ENCODE assay signal across 9 mouse cellular contexts in the genomic region with DNA sequence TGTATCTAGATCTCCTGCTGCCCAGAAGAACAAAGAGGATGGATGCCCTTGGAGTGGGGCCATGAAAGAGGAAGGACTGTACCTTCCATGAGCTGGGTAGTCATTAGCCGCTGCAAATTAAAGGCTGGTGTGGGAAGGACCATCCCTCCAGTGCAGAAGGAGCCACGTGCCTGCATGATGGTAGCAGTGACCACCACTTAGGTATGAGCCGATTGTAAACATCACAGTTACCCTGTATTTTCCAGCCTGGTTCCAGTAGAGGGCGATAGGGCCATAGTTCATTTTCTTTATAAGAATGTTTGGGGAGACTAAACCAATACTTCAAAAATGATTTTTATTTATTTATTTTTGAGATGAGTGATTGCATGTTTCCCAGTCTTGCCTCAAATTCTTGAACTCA. TPM values are rescaled to one million over a fixed set of nuclear protein-coding genes. Genes with fewer than 3 reads are reported as not detected.
DNase-seq lines count a peak whose midpoint lies in the region; ATAC-seq and TF ChIP-seq lines count a peak whose summit lies in the region.
"Had no signal": no experiment of that assay in that cellular context is flagged by ENCODE, and none has a peak within 500 bp of the region (broad histone marks: within the 10 kb centered on the region; RNA-seq: fewer than 3 reads in every experiment).

No protein-coding gene starts in this region.

- no peak; the same call in 1 of the 2 replicates for ATAC-seq in lung, embryonic 14.5 days (ENCODE audit: insufficient read depth)
- ATAC-seq in kidney, embryonic 15.5 days (replicated peaks; ENCODE audit: low FRiP score): no peak

- H3K4me3 ChIP-seq in lung, embryonic 14.5 days (ENCODE audit: low read depth, low read length): no peak overlapping the region
- no peak overlapping the region for H3K4me3 ChIP-seq in kidney, embryonic 15.5 days (replicated peaks)

- no peak overlapping the region for H3K9ac ChIP-seq in lung, embryonic 14.5 days
- no peak overlapping the region for H3K9ac ChIP-seq in kidney, embryonic 15.5 days

- TF ChIP-seq CTCF in lung, embryonic 14.5 days (IDR thresholded peaks at IDR 0.05; ENCODE audit: low read depth): peak; percentile 54

- H3K27me3 ChIP-seq in lung, embryonic 14.5 days (ENCODE audit: insufficient read depth, low read length): no peaks in the 10 kb centered on the region
- H3K27me3 ChIP-seq in kidney, embryonic 15.5 days: no peaks in the 10 kb centered on the region

- no peak overlapping the region for H3K4me2 ChIP-seq in lung, embryonic 14.5 days
- no peak overlapping the region for H3K4me2 ChIP-seq in kidney, embryonic 15.5 days

- no peak overlapping the region for H3K27ac ChIP-seq in lung, embryonic 14.5 days (ENCODE audit: low read depth)
- H3K27ac ChIP-seq in kidney, embryonic 15.5 days: no peak overlapping the region

- peaks cover 72% of the 10 kb centered on the region for H3K36me3 ChIP-seq in lung, embryonic 14.5 days (ENCODE audit: insufficient read depth)
- H3K36me3 ChIP-seq in kidney, embryonic 15.5 days: peaks cover 89% of the 10 kb centered on the region

- peak; percentile 44 to 60 for DNase-seq in cerebellum, postnatal 10 days
- no peak for DNase-seq in cerebellum, adult 11-12 months
- DNase-seq in lung, embryonic 14.5 days: peak; percentile 55
- DNase-seq in lung, postnatal 14 days: no peak
- peak; percentile 36 for DNase-seq in embryo, embryonic 11 days
- peak; percentile 73 for DNase-seq in naive thymus-derived CD4-positive, alpha-beta T cell, adult 2 months (ENCODE audit: low read depth)
- no peak for DNase-seq in adrenal gland, postnatal 10 days
- DNase-seq: cerebellum, adult 9-11 months had no signal

- no peaks in the 10 kb centered on the region for H3K9me3 ChIP-seq in lung, embryonic 14.5 days (ENCODE audit: low read depth, low read length)
- no peaks in the 10 kb centered on the region for H3K9me3 ChIP-seq in kidney, embryonic 15.5 days (replicated peaks)

- no peaks in the 10 kb centered on the region for H3K4me1 ChIP-seq in lung, embryonic 14.5 days (ENCODE audit: insufficient read depth)
- no peaks in the 10 kb centered on the region for H3K4me1 ChIP-seq in kidney, embryonic 15.5 days

- 52% methylated on average over 4 of the region's 4 CpGs for WGBS in lung, embryonic 14.5 days
- WGBS in kidney, embryonic 15.5 days: 68% methylated on average over 4 of the region's 4 CpGs

RNA-seq across cellular contexts. Expression of a gene that starts 27.5 kb away (rescaled TPM):
- 0.30 and 0.35 TPM in 2 replicates for polyA plus RNA-seq in lung, embryonic 14.5 days (2014; fragmentation: Nextera tagmentation; extraction: Ambion mirVana)
- 1 to 10 TPM; 4.0 to 6.4 TPM for total RNA-seq in adrenal gland, postnatal 10 days (2021)
- polyA plus RNA-seq in kidney, embryonic 15.5 days (2015; fragmentation: Nextera tagmentation; extraction: Ambion mirVana): 1.4 and 1.5 TPM in 2 replicates

Comparison
In these comparisons a context has a peak if more than half of its experiments do, and no peak if none do; other contexts are left out.
1. DNase-seq: peak in cerebellum, postnatal 10 days (2 of 2), lung, embryonic 14.5 days (single experiment), embryo, embryonic 11 days (single experiment) and naive thymus-derived CD4-positive, alpha-beta T cell, adult 2 months (single experiment); none in cerebellum, adult 11-12 months (single experiment), lung, postnatal 14 days (single experiment) and adrenal gland, postnatal 10 days (single experiment).